Mouse (Mus musculus) CH12.LX (cell line): Measurements from ENCODE around the gene Ywhag.

Source experiments
- CTCF ChIP-seq, 2 experiments: IDR thresholded peaks in 1 of 2; conservative IDR thresholded peaks in 1 of 2; 2 replicates each; pipeline ENCODE4 v1.5.1; 2011 to 2012; ENCODE audit warnings: low read depth in 2 of 2, low read length in 2 of 2, improper control_type of control experiment in 1 of 2, inconsistent platforms in 1 of 2, mild to moderate bottlenecking in 1 of 2, moderate library complexity in 1 of 2
- E2F4 ChIP-seq: IDR thresholded peaks from 2 replicates; pipeline ENCODE4 v1.6.1; 2011; ENCODE audit warnings: low read depth, low read length, improper control_type of control experiment; ENCODE audit not compliant: insufficient replicate concordance
- EP300 ChIP-seq: IDR thresholded peaks from 2 replicates; pipeline ENCODE4 v1.6.1; 2011; ENCODE audit warnings: low read length, improper control_type of control experiment
- JUND ChIP-seq: conservative IDR thresholded peaks from 2 replicates; pipeline ENCODE4 v1.6.1; 2011; ENCODE audit warnings: low read depth, low read length, improper control_type of control experiment
- MAFK ChIP-seq: IDR thresholded peaks from 2 replicates; pipeline ENCODE4 v1.6.1; 2011; ENCODE audit warnings: low read length, improper control_type of control experiment; ENCODE audit not compliant: insufficient replicate concordance
- MAX ChIP-seq: IDR thresholded peaks from 2 replicates; pipeline ENCODE4 v1.6.1; 2011; ENCODE audit warnings: low read length, improper control_type of control experiment
- NELFE ChIP-seq: IDR thresholded peaks from 2 replicates; pipeline ENCODE4 v1.6.1; 2011; ENCODE audit warnings: low read depth, low read length, improper control_type of control experiment
- POLR2A ChIP-seq: IDR thresholded peaks from 2 replicates; pipeline ENCODE4 v1.6.1; 2011; ENCODE audit warnings: low read depth, mild to moderate bottlenecking, improper control_type of control experiment, low read length
- SMC3 ChIP-seq: IDR thresholded peaks from 2 replicates; pipeline ENCODE4 v1.6.1; 2011; ENCODE audit warnings: low read depth, low read length, improper control_type of control experiment
- TCF12 ChIP-seq: IDR thresholded peaks from 2 replicates; pipeline ENCODE4 v1.6.1; 2014; ENCODE audit warnings: low read depth, mild to moderate bottlenecking, inconsistent platforms, low read length, improper control_type of control experiment

- no peak for TF ChIP-seq CTCF (conservative IDR thresholded peaks at IDR 0.05 in 1 of 2, IDR thresholded peaks at IDR 0.05 in 1 of 2; ENCODE audit: low read depth in 2 of 2, low read length in 2 of 2)
- no peak for TF ChIP-seq MAX
- TF ChIP-seq POLR2A, result no peak
- no peak for TF ChIP-seq EP300
- TF ChIP-seq JUND, result no peak
- no peak for TF ChIP-seq E2F4
- no peak for TF ChIP-seq NELFE
- no peak for TF ChIP-seq MAFK
- TF ChIP-seq SMC3, result no peak
- no peak for TF ChIP-seq TCF12
Measured at GRCm38 (mm10) chr5:135963280-135963627, 28.8 kb upstream of the Ywhag start.
